Mouse (Mus musculus) limb, embryonic 10.5 days (tissue): Measurements from ENCODE around the gene Sh2b3. TPM values are rescaled to one million over a fixed set of nuclear protein-coding genes. Genes with fewer than 3 reads are reported as not detected.

Source experiments
- DNase-seq: peaks from one replicate; pipeline ENCODE4 v3.0.0-alpha.2; 2017; ENCODE audit warnings: low spot score
- H3K27ac ChIP-seq: fragments of 300-500 bp; sonication (generic); 2 replicates; pipeline ENCODE4 v1.5.1; 2016; ENCODE audit warnings: mild to moderate bottlenecking
- H3K27me3 ChIP-seq: fragments of 300-500 bp; sonication (generic); 2 replicates; pipeline ENCODE4 v1.6.1; 2016; ENCODE audit warnings: low read depth, mild to moderate bottlenecking; ENCODE audit not compliant: poor library complexity, severe bottlenecking
- H3K36me3 ChIP-seq: fragments of 300-500 bp; sonication (generic); 2 replicates; pipeline ENCODE4 v1.6.1; 2016; ENCODE audit warnings: mild to moderate bottlenecking, moderate library complexity
- H3K4me1 ChIP-seq: fragments of 300-500 bp; sonication (generic); 2 replicates; pipeline ENCODE4 v1.6.1; 2016
- H3K4me3 ChIP-seq: fragments of 300-500 bp; sonication (generic); 2 replicates; pipeline ENCODE4 v1.5.1; 2016; ENCODE audit warnings: mild to moderate bottlenecking, moderate library complexity
- H3K9me3 ChIP-seq: fragments of 300-500 bp; sonication (generic); replicated peaks from 2 replicates; pipeline ENCODE4 v1.6.1; 2016; ENCODE audit warnings: mild to moderate bottlenecking
- WGBS: fragments of 180-500 bp; shearing (Covaris S2); methylation state at CpG from one replicate; pipeline ENCODE4 v1.1.7; 2016; 5-methylcytosine and 5-hydroxymethylcytosine counted together
- microRNA-seq: library from miRNA; unstranded; fragments of <30 nt; microRNA quantifications from one replicate; pipeline ENCODE4, GENCODE M21; 2017
- polyA plus RNA-seq: library from polyadenylated mRNA; unstranded; fragments of >200 nt; fragmentation: Nextera tagmentation; extraction: Ambion mirVana; gene quantifications from 2 replicates; pipeline ENCODE4 v1.2.1, GENCODE M21; 2016

The Sh2b3 gene
- polyA plus RNA-seq, 1 experiment from 2014 or later: 10.9 TPM

- DNase-seq: no peak
- 93% methylated on average over 5 of the region's 5 CpGs for WGBS
- no peaks in the 10 kb centered on the region for H3K27me3 ChIP-seq
These were observed 46.4 kb downstream of the Sh2b3 start for GRCm38 (mm10) chr5:121791026-121791425.

GRCm38 (mm10) chr5:121783862-121784500 is 53.5 kb downstream of the Sh2b3 start:
- H3K4me1 ChIP-seq: no peaks in the 10 kb centered on the region
- H3K27me3 ChIP-seq: no peaks in the 10 kb centered on the region
- no peak overlapping the region for H3K4me3 ChIP-seq
- no peak for DNase-seq
- H3K27ac ChIP-seq: no peak overlapping the region
- peaks cover 99% of the 10 kb centered on the region for H3K36me3 ChIP-seq
- WGBS: 89% methylated on average over 10 of the region's 10 CpGs
- H3K9me3 ChIP-seq: no peaks in the 10 kb centered on the region

More at GRCm38 (mm10) chr5:121791026-121791425, 46.4 kb downstream of the Sh2b3 start:
- no peaks in the 10 kb centered on the region for H3K9me3 ChIP-seq
- H3K27ac ChIP-seq: no peak overlapping the region
- no peaks in the 10 kb centered on the region for H3K4me1 ChIP-seq
- peaks cover 99% of the 10 kb centered on the region for H3K36me3 ChIP-seq
- H3K4me3 ChIP-seq: no peak overlapping the region

GRCm38 (mm10) chr5:121782467-121782866 is 55.0 kb downstream of the Sh2b3 start:
- Histone ChIP-seq H3K4me1 (no peaks in the 10 kb centered on the region), H3K27ac (no peak overlapping the region), H3K9me3 (no peaks in the 10 kb centered on the region), H3K27me3 (no peaks in the 10 kb centered on the region), H3K36me3 (peaks cover 99% of the 10 kb centered on the region), H3K4me3 (no peak overlapping the region)
- no peak for DNase-seq
- WGBS: 80% methylated on average over 4 of the region's 4 CpGs

- Histone ChIP-seq H3K27ac (no peak overlapping the region), H3K4me3 (no peak overlapping the region), H3K9me3 (no peaks in the 10 kb centered on the region), H3K27me3 (no peaks in the 10 kb centered on the region), H3K4me1 (no peaks in the 10 kb centered on the region), H3K36me3 (peaks cover 98% of the 10 kb centered on the region)
- WGBS: 87% methylated on average over 5 of the region's 5 CpGs
- DNase-seq: no peak
These were observed 57.3 kb downstream of the Sh2b3 start for GRCm38 (mm10) chr5:121780180-121780579.

GRCm38 (mm10) chr5:121778485-121779119 is 58.8 kb downstream of the Sh2b3 start:
- Histone ChIP-seq H3K4me1 (no peaks in the 10 kb centered on the region), H3K9me3 (no peaks in the 10 kb centered on the region), H3K4me3 (no peak overlapping the region), H3K27ac (no peak overlapping the region), H3K27me3 (no peaks in the 10 kb centered on the region), H3K36me3 (peaks cover 98% of the 10 kb centered on the region)
- no peak for DNase-seq
- 94% methylated on average over 7 of the region's 7 CpGs for WGBS

GRCm38 (mm10) chr5:121771611-121772010 is 65.8 kb downstream of the Sh2b3 start:
- Histone ChIP-seq H3K9me3 (no peaks in the 10 kb centered on the region), H3K4me1 (peaks cover 4% of the 10 kb centered on the region; the same call in 1 of the 2 replicates), H3K27me3 (no peaks in the 10 kb centered on the region), H3K27ac (no peak overlapping the region), H3K4me3 (no peak overlapping the region), H3K36me3 (peaks cover 86% of the 10 kb centered on the region)
- no peak for DNase-seq
- 92% methylated on average over 3 of the region's 3 CpGs for WGBS

GRCm38 (mm10) chr5:121769827-121770226 is 67.6 kb downstream of the Sh2b3 start:
- Histone ChIP-seq H3K36me3 (peaks cover 85% of the 10 kb centered on the region), H3K27me3 (no peaks in the 10 kb centered on the region), H3K4me1 (peaks cover 4% of the 10 kb centered on the region; the same call in 1 of the 2 replicates), H3K4me3 (no peak overlapping the region), H3K9me3 (no peaks in the 10 kb centered on the region), H3K27ac (no peak overlapping the region)
- DNase-seq: no peak
- 93% methylated on average over 7 of the region's 7 CpGs for WGBS

GRCm38 (mm10) chr5:121767564-121767963 is 69.9 kb downstream of the Sh2b3 start:
- Histone ChIP-seq H3K36me3 (peaks cover 79% of the 10 kb centered on the region), H3K4me1 (peaks cover 4% of the 10 kb centered on the region; the same call in 1 of the 2 replicates), H3K9me3 (no peaks in the 10 kb centered on the region), H3K27me3 (no peaks in the 10 kb centered on the region), H3K4me3 (no peak overlapping the region), H3K27ac (no peak overlapping the region)
- WGBS: 91% methylated on average over 2 of the region's 2 CpGs
- no peak for DNase-seq

- no peaks in the 10 kb centered on the region for H3K9me3 ChIP-seq
- 95% methylated on average over 4 of the region's 4 CpGs for WGBS
- no peak overlapping the region for H3K27ac ChIP-seq
- no peaks in the 10 kb centered on the region for H3K27me3 ChIP-seq
- DNase-seq: no peak
- H3K36me3 ChIP-seq: peaks cover 78% of the 10 kb centered on the region
- H3K4me3 ChIP-seq: no peak overlapping the region
- peaks cover 4% of the 10 kb centered on the region; the same call in 1 of the 2 replicates for H3K4me1 ChIP-seq
These were observed 71.2 kb downstream of the Sh2b3 start for GRCm38 (mm10) chr5:121766038-121766773.

Small RNA genes within 50 kb of the gene (microRNA-seq; reads per million reads assigned to microRNA genes)
- not detected for gene Mir7031

Other genes with a start within 250 kb of the Sh2b3 start
- 153 and 163 TPM in 2 replicates for gene Aldh2, start 243.8 kb downstream of the Sh2b3 start, polyA plus RNA-seq
- gene Acad12, start 218.7 kb downstream of the Sh2b3 start, polyA plus RNA-seq: 2.6 and 3.5 TPM in 2 replicates
- gene Acad10, start 177.1 kb downstream of the Sh2b3 start, polyA plus RNA-seq: 1.4 and 2.0 TPM in 2 replicates
- 38.8 and 45.7 TPM in 2 replicates for gene Brap, start 177.1 kb downstream of the Sh2b3 start, polyA plus RNA-seq
- gene Atxn2, start 126.3 kb downstream of the Sh2b3 start, polyA plus RNA-seq: 40.2 and 52.6 TPM in 2 replicates
- 60.2 and 67.0 TPM in 2 replicates for gene Pheta1, start 11.3 kb upstream of the Sh2b3 start, polyA plus RNA-seq
- gene Cux2, start 212.5 kb upstream of the Sh2b3 start, polyA plus RNA-seq: 2.9 and 4.4 TPM in 2 replicates